Mouse (Mus musculus): ENCODE measurements around the gene Taar3. TPM values are rescaled to one million over a fixed set of nuclear protein-coding genes. Genes with fewer than 3 reads are reported as not detected.

Taar3 gene
- polyA plus RNA-seq, 1 experiment, result not detected

DNA sequence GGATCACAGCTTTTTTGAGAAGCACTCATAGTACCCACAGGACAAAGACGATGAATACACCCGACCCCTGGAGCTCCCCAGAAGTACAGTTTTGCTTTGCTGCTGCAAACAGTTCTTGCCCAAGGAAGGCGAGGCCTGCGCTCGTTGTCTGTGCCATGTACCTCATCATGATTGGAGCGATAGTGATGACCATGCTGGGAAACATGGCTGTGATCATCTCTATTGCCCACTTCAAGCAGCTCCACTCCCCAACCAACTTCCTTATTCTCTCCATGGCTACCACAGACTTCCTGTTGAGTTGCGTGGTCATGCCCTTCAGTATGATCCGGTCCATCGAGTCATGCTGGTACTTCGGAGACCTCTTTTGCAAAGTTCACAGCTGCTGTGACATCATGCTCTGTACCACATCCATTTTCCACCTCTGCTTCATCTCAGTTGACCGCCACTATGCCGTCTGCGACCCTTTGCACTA is 11.1 kb downstream of the Taar3 start, which contains the start of gene Taar4:
TSS of gene Taar4 (plus strand) at position 51 of the 472 bp plus-strand sequence.
- TF ChIP-seq POLR2A (IDR thresholded peaks at IDR 0.05; ENCODE audit: borderline replicate concordance, extremely low read depth, insufficient read depth, insufficient read length, poor library complexity, severe bottlenecking) (no peak), CTCF (IDR thresholded peaks at IDR 0.05; ENCODE audit: borderline replicate concordance, extremely low read depth, insufficient read depth, insufficient read length) (no peak)
- DNase-seq (ENCODE audit: low read depth), result no peak

GRCm38 (mm10) chr10:23963444-23963843 is 14.1 kb downstream of the Taar3 start:
- DNase-seq (ENCODE audit: low read depth), result peak; percentile 77
- TF ChIP-seq CTCF (IDR thresholded peaks at IDR 0.05; ENCODE audit: borderline replicate concordance, extremely low read depth, insufficient read depth, insufficient read length) (no peak), POLR2A (IDR thresholded peaks at IDR 0.05; ENCODE audit: borderline replicate concordance, extremely low read depth, insufficient read depth, insufficient read length, poor library complexity, severe bottlenecking) (no peak)

- TF ChIP-seq CTCF (IDR thresholded peaks at IDR 0.05; ENCODE audit: borderline replicate concordance, extremely low read depth, insufficient read depth, insufficient read length) (no peak), POLR2A (IDR thresholded peaks at IDR 0.05; ENCODE audit: borderline replicate concordance, extremely low read depth, insufficient read depth, insufficient read length, poor library complexity, severe bottlenecking) (no peak)
- no peak for DNase-seq (ENCODE audit: low read depth)
These were observed 15.7 kb downstream of the Taar3 start for GRCm38 (mm10) chr10:23964921-23965610.

DNA sequence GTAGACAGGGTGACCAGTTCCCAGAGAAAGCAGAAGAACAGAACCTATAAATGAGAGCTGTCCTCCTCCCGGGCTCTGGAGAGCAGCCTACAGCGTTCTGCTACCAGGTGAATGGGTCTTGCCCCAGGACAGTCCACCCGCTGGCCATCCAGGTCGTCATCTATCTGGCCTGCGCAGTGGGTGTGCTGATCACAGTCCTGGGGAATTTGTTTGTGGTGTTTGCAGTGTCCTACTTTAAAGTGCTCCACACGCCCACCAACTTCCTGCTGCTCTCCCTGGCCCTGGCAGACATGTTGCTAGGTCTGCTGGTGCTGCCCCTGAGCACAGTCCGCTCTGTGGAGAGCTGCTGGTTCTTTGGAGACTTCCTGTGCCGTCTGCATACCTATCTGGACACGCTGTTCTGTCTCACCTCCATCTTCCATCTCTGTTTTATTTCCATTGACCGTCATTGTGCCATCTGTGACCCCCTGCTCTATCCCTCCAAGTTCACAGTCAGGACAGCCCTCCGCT is 21.4 kb downstream of the Taar3 start, which contains the start of gene Taar5:
TSS of gene Taar5 (plus strand) at position 51 of the 510 bp plus-strand sequence.
- no peak for TF ChIP-seq CTCF (IDR thresholded peaks at IDR 0.05; ENCODE audit: borderline replicate concordance, extremely low read depth, insufficient read depth, insufficient read length)
- TF ChIP-seq POLR2A (IDR thresholded peaks at IDR 0.05; ENCODE audit: borderline replicate concordance, extremely low read depth, insufficient read depth, insufficient read length, poor library complexity, severe bottlenecking), result no peak
- DNase-seq (ENCODE audit: low read depth), result no peak

- DNase-seq (ENCODE audit: low read depth), result no peak
- TF ChIP-seq CTCF (IDR thresholded peaks at IDR 0.05; ENCODE audit: borderline replicate concordance, extremely low read depth, insufficient read depth, insufficient read length) (no peak), POLR2A (IDR thresholded peaks at IDR 0.05; ENCODE audit: borderline replicate concordance, extremely low read depth, insufficient read depth, insufficient read length, poor library complexity, severe bottlenecking) (no peak)
These were observed 21.9 kb downstream of the Taar3 start for GRCm38 (mm10) chr10:23971256-23971655.

DNA sequence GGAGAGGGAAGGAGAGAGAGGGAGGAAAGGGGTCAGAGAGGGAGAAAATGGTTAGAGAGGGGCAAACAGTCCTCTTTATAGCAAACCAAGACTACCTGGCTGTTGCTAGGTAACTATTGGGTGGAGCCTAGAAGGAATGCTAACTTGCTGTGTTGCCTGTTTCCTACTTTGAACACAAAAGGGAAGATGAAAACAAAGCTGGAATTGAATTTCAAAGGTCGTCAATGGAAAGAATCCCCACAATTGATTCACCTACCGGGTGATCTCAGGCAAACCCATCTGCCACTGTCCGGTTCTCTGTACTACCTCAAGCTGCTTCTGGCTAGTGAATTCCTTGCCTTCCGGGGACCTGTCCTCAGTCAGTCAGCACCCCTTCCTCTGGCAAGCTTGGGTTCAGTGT is 28.6 kb downstream of the Taar3 start:
- TF ChIP-seq CTCF (IDR thresholded peaks at IDR 0.05; ENCODE audit: borderline replicate concordance, extremely low read depth, insufficient read depth, insufficient read length) (no peak), POLR2A (IDR thresholded peaks at IDR 0.05; ENCODE audit: borderline replicate concordance, extremely low read depth, insufficient read depth, insufficient read length, poor library complexity, severe bottlenecking) (no peak)
- DNase-seq (ENCODE audit: low read depth), result no peak

DNA sequence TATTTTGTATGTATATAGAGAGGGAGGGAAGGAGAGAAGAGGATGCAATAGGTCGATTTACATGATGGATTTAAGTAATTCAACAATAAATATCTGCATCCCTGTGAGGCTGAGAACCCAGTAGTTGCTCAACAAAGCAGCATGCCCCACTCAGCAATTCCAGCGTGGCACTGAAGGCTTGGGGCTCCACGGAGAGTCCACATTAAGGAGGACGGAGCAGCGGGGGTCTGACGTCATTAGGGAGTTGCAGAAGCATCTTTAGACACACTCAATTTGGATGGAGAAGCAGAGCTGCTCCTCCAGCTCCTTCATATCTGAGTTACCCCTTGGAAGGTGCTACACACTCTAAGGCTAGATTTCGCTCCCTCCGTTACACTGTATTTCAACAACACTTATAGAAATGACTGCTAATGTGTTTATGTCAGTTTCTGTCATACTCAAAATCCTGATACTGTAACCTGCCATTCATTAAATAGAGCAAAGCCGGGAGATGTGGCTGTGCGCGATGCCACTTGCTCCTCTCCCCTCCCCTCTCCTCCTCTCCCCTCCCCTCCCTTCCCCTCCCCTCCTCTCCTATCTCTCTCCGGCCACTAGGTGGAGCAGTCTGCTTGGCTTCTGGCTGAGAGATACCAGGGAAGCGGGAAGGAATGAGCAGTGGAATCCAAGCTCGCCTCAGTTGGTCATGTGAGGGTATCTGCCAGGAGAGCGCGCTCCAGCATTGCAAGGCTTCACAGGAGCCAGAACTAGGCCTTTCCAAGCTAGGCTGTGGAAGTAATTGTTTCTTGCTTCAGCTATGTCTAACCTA is 29.7 kb downstream of the Taar3 start:
- TF ChIP-seq CTCF (IDR thresholded peaks at IDR 0.05; ENCODE audit: borderline replicate concordance, extremely low read depth, insufficient read depth, insufficient read length), result peak; percentile 69
- TF ChIP-seq POLR2A (IDR thresholded peaks at IDR 0.05; ENCODE audit: borderline replicate concordance, extremely low read depth, insufficient read depth, insufficient read length, poor library complexity, severe bottlenecking), result no peak
- peak; percentile 85 for DNase-seq (ENCODE audit: low read depth)

DNA sequence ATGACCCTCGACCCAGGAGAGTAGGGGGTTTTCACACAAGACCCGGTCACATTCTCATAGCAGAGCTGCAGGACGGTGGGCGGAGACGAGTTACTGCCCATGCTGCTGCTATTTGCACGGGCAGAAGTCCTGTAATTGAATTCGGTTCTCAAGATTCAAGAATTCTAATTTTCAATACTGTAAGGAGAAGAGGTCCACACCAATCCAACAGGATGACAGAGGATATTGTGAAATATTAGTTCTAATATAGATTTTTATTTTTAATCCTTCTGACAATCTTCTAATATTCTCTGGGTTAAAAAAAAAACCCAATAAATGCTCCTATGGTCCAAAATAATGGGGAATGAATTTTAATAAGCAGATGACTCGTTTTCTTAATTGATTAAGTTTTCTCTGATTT is 36.2 kb downstream of the Taar3 start, which contains the start of gene Taar6:
TSS of gene Taar6 (minus strand) at position 101 of the 400 bp plus-strand sequence.
- TF ChIP-seq POLR2A (IDR thresholded peaks at IDR 0.05; ENCODE audit: borderline replicate concordance, extremely low read depth, insufficient read depth, insufficient read length, poor library complexity, severe bottlenecking) (no peak), CTCF (IDR thresholded peaks at IDR 0.05; ENCODE audit: borderline replicate concordance, extremely low read depth, insufficient read depth, insufficient read length) (no peak)
- no peak for DNase-seq (ENCODE audit: low read depth)

- TF ChIP-seq POLR2A (IDR thresholded peaks at IDR 0.05; ENCODE audit: borderline replicate concordance, extremely low read depth, insufficient read depth, insufficient read length, poor library complexity, severe bottlenecking), result no peak
- no peak for TF ChIP-seq CTCF (IDR thresholded peaks at IDR 0.05; ENCODE audit: borderline replicate concordance, extremely low read depth, insufficient read depth, insufficient read length)
- no peak for DNase-seq (ENCODE audit: low read depth)
These were observed 37.1 kb downstream of the Taar3 start for GRCm38 (mm10) chr10:23986419-23986818.

DNA sequence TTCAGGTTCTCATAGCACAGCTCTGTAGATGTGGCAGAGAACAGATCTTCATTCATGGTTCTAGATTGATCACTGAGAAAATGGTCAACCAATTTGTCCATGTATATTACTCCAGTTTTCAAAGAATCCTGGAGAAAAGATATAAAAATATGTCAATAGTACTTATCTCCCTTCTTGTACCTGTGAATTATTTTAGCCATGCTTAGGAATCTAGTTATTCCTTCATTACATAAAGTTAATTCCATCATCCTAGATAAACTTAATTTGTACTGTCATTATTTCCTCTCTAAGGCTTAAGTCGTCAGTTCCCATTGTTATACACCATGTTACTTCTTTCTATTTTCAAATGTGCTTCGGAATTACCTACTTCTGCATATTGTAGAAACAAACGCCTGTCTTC is 44.0 kb downstream of the Taar3 start, which contains the start of gene Taar7a:
TSS of gene Taar7a (minus strand) at position 101 of the 400 bp plus-strand sequence.
- no peak for DNase-seq (ENCODE audit: low read depth)
- TF ChIP-seq CTCF (IDR thresholded peaks at IDR 0.05; ENCODE audit: borderline replicate concordance, extremely low read depth, insufficient read depth, insufficient read length) (no peak), POLR2A (IDR thresholded peaks at IDR 0.05; ENCODE audit: borderline replicate concordance, extremely low read depth, insufficient read depth, insufficient read length, poor library complexity, severe bottlenecking) (no peak)

DNA sequence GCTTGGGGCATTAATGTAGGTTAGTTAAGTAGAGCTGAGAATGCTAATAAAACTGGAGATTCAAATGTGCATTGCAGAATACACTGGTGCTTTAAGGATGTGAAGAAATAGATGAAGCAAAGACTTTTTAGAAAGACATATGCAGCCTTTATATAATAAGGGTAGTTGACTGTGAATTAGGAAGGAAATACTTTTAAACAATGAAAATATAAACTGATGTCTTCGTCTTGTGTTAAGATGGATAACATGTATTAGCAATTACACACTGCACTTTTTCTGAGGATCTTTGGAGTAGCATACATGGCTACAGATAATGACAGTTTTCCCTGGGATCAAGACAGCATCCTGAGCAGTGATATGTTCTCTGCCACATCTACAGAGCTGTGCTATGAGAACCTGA is 50.3 kb downstream of the Taar3 start, which contains the start of gene Taar7b:
TSS of gene Taar7b (plus strand) at position 301 of the 400 bp plus-strand sequence.
- no peak for TF ChIP-seq CTCF (IDR thresholded peaks at IDR 0.05; ENCODE audit: borderline replicate concordance, extremely low read depth, insufficient read depth, insufficient read length)
- no peak for TF ChIP-seq POLR2A (IDR thresholded peaks at IDR 0.05; ENCODE audit: borderline replicate concordance, extremely low read depth, insufficient read depth, insufficient read length, poor library complexity, severe bottlenecking)
- no peak for DNase-seq (ENCODE audit: low read depth)

Other genes with a start within 250 kb of the Taar3 start
- gene Rps12, start 162.3 kb upstream of the Taar3 start, polyA plus RNA-seq (2012; rRNA removed), result 2,858 and 3,479 TPM in 2 replicates
- 25.7 and 28.3 TPM in 2 replicates for gene Slc18b1, start 152.6 kb upstream of the Taar3 start, polyA plus RNA-seq (2012; rRNA removed)
- 0.04 and 0.10 TPM in 2 replicates for gene Vnn3, start 98.1 kb upstream of the Taar3 start, polyA plus RNA-seq (2012; rRNA removed)
- gene Vnn1, start 54.9 kb upstream of the Taar3 start, polyA plus RNA-seq (2012; rRNA removed), result 0.14 and 0.15 TPM in 2 replicates
- gene Taar1, start 29.2 kb upstream of the Taar3 start, polyA plus RNA-seq (2012; rRNA removed), result not detected in 2 replicates
- gene Taar2, start 11.0 kb upstream of the Taar3 start, polyA plus RNA-seq (2012; rRNA removed), result 0.08 TPM in 1 of 2 replicates, not detected in the other
- gene Taar4, start 10.9 kb downstream of the Taar3 start, polyA plus RNA-seq (2012; rRNA removed), result not detected in 2 replicates
- 0.18 TPM in 1 of 2 replicates, not detected in the other for gene Taar5, start 21.1 kb downstream of the Taar3 start, polyA plus RNA-seq (2012; rRNA removed)
- not detected in 2 replicates for gene Taar6, start 36.1 kb downstream of the Taar3 start, polyA plus RNA-seq (2012; rRNA removed)
- gene Taar7a, start 43.9 kb downstream of the Taar3 start, polyA plus RNA-seq (2012; rRNA removed), result not detected in 2 replicates
- gene Taar7b, start 50.4 kb downstream of the Taar3 start, polyA plus RNA-seq (2012; rRNA removed), result not detected in 2 replicates
- not detected in 2 replicates for gene Taar7d, start 77.7 kb downstream of the Taar3 start, polyA plus RNA-seq (2012; rRNA removed)
- gene Taar7e, start 88.1 kb downstream of the Taar3 start, polyA plus RNA-seq (2012; rRNA removed), result not detected in 2 replicates
- gene Taar7f, start 100.0 kb downstream of the Taar3 start, polyA plus RNA-seq (2012; rRNA removed), result not detected in 2 replicates
- gene Taar8a, start 126.9 kb downstream of the Taar3 start, polyA plus RNA-seq (2012; rRNA removed), result not detected in 2 replicates
- not detected in 2 replicates for gene Taar8b, start 142.7 kb downstream of the Taar3 start, polyA plus RNA-seq (2012; rRNA removed)
- gene Taar8c, start 152.4 kb downstream of the Taar3 start, polyA plus RNA-seq (2012; rRNA removed), result not detected in 2 replicates
- not detected in 2 replicates for gene Taar9, start 160.0 kb downstream of the Taar3 start, polyA plus RNA-seq (2012; rRNA removed)
- 207 and 232 TPM in 2 replicates for gene Stx7, start 199.7 kb downstream of the Taar3 start, polyA plus RNA-seq (2012; rRNA removed)

Measured in brain, embryonic 14.5 days (tissue).